Mouse (Mus musculus): Measurements from ENCODE around the gene Grid1.

Grid1 gene

DNA sequence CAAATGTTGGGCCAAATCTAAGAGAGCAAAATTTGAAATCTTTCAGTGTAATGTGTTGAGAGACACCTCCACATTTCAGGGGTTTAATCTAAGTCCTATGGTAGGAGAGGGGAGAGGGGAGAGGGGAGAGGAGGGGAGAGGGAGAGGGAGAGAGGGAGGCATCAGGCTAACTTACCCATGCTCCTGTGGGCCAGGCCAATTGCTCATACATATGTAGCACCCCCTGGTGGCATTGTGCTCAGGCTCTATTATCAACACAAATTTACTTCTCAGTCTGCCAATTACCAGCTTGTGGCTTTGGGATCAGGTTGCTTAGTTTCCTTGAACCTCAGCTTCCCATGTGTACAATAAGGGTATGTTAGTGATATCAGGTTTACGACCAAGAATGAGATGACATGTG is 291.0 kb downstream of the Grid1 start:
- peak; percentile 21 for DNase-seq (ENCODE audit: low read depth, low spot score)

GRCm38 (mm10) chr14:35112327-35113275 is 292.7 kb downstream of the Grid1 start:
- DNase-seq (ENCODE audit: low read depth, low spot score), result no peak

- no peak for DNase-seq (ENCODE audit: low read depth, low spot score)
These were observed 293.4 kb downstream of the Grid1 start for GRCm38 (mm10) chr14:35113276-35113645.

DNA sequence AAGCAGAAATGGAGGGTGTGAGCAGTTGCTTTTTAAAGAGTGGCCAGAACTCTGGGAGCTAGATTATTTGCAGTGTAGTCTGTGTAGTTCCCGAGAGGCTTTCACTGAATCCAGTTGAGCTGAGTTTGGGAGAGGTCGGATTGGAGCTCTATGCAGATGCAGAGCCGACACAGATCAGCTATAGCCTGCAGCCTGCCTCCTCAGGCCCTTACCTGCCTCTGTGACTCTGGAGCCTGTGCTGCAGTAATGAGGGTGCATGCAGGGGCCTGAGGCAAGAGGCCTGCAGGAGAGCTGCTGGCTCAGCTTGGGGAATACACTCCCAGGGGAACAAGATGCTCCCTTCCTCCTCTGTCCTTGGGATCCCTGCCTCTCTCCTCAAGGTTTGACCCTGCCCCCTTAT is 296.0 kb downstream of the Grid1 start:
- DNase-seq (ENCODE audit: low read depth, low spot score), result no peak

- no peak for DNase-seq (ENCODE audit: low read depth, low spot score)
These were observed 300.2 kb downstream of the Grid1 start for GRCm38 (mm10) chr14:35120089-35120488.

GRCm38 (mm10) chr14:35120905-35121304 is 301.0 kb downstream of the Grid1 start:
- no peak for DNase-seq (ENCODE audit: low read depth, low spot score)

DNA sequence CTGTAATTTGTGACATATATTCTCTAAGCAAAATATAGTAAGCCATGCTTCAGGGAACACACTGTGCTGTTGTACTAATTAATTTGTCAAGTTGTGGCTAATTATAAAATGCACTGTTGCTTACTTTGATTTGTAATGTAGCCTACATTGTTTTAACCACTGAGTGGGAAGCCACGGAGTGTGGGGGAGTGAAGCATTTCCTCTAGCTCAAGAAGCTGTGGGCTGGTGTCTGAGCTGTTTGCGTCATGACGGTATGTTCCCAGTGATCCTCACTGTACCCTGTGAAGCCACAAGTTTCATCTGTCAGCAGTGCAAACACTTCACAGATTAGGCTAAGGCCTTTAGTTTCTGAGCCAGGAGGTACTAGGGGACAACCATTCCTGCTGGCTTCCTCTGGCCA is 302.2 kb downstream of the Grid1 start:
- no peak for DNase-seq (ENCODE audit: low read depth, low spot score)

- no peak for DNase-seq (ENCODE audit: low read depth, low spot score)
These were observed 303.5 kb downstream of the Grid1 start for GRCm38 (mm10) chr14:35123260-35123875.

DNA sequence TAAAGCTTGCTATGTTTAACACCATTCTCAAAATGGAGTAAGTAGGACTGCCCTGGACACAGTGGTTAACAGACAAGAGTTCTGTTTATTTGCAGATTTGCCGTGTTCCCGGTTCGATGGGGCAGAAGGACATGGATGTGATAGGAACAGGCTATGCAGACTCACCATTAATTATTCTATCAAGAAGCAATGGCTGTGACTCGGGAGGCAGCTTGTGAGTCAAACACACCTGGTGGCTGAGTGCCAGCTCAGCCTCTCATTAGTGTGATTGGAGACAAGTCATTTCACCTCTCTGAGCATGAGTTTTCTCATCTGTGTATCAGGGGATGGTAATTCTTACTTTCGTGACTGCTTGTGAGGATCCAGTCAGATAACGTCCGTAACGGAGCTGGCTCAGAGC is 307.7 kb downstream of the Grid1 start:
- no peak for DNase-seq (ENCODE audit: low read depth, low spot score)

- DNase-seq (ENCODE audit: low read depth, low spot score), result no peak
These were observed 315.1 kb downstream of the Grid1 start for GRCm38 (mm10) chr14:35135056-35135455.

DNA sequence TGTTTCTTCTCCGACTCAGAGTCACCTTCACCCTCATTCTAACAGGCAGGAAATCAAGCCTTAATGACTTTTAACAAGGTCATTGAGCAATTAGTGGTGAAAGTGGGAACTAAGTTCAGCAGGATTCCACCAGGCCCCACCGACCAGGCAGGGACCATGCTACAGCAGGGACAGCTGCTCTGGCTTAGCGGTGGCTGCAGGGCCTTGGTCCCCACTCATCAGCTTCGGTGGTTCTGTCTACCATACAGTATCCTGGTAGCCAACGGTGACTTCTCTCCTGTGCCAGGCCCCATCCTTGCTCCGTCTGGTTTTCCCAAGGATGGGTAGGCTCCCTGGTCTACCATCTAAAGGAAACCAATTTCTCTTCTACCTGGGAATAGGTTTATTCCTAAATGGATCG is 318.2 kb downstream of the Grid1 start:
- DNase-seq (ENCODE audit: low read depth, low spot score), result no peak

DNA sequence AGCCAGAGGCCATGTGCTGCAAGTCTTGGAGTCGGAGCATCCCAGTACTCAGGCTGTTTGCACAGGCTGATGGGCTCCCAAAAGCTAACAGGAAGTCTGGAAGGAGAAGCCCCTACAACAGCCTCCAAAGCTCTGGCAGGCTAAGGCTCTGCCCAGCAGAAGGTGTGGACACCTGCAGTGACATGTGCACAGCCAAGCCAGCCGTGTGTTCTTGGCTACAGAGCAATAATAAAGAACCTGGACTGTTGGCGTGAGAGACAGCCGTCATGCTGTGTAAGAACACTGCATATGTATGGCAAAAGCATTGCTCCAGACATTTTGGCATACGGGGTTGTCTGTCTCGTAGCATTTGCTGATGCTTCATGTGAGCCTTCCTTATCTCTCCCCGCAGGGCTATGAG is 319.9 kb downstream of the Grid1 start:
- DNase-seq (ENCODE audit: low read depth, low spot score), result no peak

- DNase-seq (ENCODE audit: low read depth, low spot score), result no peak
These were observed 332.5 kb downstream of the Grid1 start for GRCm38 (mm10) chr14:35152450-35152849.

DNA sequence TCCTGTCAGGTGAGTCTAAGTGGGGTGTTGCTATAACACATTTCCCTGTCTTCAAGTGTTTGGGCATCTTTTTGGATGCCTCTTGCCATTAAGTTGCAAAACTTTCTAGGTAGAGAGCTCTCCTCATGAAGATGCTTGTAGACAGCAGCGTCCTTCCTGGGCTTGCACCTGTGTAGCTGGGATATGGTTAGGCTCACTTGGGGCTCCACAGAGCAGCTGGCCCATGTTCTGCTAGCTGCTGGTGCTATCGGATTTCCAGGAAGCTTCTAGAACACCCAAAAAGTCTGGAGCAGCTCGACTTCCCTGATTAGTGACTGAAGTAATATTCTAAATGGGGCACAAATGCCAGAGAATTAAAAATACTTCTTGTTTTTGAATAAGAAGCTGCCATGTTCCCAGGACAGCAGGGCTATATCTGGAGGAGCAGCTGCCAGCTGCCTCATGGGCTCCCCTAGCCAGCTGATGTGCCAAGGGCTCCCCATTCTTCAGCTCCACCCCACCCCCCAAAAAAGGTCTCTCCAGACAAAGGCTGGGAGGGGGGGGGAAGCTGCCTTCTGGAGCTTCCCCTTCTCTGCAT is 333.9 kb downstream of the Grid1 start:
- no peak for DNase-seq (ENCODE audit: low read depth, low spot score)

DNA sequence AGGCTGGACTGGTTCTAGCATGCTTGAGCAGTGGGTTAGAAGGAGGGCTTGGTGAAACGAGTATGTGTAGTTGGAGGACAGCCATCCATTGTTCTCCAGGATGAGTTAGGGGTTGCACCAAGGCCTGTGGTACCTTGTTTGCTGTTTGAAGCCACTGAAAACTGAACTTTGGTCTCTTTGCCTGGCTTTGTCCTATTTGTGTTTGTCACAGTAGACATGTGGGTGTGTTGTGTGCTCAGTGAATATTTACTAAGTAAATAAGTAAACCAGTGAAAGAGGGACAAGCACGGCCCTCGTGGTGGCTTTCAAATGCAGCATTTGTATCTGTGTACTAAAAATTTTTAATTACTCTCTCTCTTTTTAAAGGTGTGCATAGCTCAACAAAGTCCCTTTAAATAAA is 334.5 kb downstream of the Grid1 start:
- no peak for DNase-seq (ENCODE audit: low read depth, low spot score)

DNA sequence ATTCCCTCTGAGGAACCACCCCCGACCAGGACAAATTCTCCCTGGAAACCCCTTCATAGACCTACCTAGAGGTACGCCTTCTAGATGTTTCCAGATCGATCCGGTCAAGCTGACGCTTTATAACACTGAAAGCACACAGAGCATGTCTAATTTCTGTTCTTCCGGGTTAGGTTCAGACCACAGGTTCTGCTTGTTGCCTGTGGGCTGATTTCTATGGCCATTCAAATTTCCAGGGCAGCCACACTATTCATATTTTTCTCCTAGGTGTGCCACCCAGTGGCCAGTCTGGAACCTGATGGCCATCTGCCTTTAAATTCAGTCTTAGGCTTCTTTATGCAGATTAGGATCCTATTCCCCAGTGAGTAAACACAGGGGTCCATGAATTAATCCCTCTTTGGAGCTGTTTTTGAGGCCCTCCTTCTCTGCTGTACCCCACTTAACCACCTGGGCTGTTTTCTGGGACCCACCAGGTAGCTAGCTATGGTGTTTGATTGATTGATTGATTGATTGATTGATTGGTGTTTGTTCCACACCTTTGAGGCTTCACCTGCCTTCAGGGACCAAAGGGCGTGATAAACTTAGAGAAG is 337.3 kb downstream of the Grid1 start:
- no peak for DNase-seq (ENCODE audit: low read depth, low spot score)

DNA sequence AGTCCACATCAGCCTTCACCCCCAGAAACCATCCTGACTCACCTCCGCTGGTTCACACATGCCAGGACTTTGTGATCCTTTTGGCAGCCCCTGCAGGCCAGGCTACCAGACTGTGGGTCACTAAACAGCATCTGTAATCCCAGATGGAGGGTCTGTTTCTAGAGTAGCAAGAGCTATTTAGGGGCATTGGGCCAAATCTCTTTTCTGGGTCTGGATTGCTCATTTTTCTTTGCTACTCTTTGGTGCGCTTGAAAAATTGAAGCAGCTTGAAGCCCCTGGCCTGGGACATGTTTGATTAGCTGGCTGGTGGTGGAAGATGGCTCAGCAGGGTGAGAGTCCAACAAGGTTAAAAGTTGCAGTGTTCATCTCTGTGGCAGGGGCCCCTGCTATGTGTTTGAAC is 339.4 kb downstream of the Grid1 start:
- no peak for DNase-seq (ENCODE audit: low read depth, low spot score)

DNA sequence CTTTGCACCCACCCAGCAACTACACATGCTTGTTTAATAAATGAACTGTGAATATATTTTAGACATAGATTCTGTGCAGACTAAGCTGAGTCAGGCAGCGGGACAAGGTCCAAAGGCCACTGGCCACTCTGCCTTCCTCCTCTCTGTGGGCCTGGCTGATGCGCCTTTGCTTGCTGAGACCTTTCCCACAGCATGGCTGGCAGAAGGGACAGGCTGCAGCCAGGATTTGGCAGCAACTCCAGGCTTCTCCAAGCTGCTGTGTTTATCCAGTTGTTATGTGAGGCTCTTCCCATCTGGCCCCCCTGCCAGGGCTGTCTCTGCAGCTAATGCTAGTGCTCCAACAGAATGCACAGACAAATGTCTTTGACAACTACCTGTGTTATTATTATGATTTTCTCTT is 347.5 kb downstream of the Grid1 start:
- no peak for DNase-seq (ENCODE audit: low read depth, low spot score)

GRCm38 (mm10) chr14:35173861-35174260 is 354.0 kb downstream of the Grid1 start:
- DNase-seq (ENCODE audit: low read depth, low spot score), result no peak

GRCm38 (mm10) chr14:35176021-35176420 is 356.1 kb downstream of the Grid1 start:
- DNase-seq (ENCODE audit: low read depth, low spot score), result no peak

GRCm38 (mm10) chr14:35179076-35179475 is 359.2 kb downstream of the Grid1 start:
- no peak for DNase-seq (ENCODE audit: low read depth, low spot score)

DNA sequence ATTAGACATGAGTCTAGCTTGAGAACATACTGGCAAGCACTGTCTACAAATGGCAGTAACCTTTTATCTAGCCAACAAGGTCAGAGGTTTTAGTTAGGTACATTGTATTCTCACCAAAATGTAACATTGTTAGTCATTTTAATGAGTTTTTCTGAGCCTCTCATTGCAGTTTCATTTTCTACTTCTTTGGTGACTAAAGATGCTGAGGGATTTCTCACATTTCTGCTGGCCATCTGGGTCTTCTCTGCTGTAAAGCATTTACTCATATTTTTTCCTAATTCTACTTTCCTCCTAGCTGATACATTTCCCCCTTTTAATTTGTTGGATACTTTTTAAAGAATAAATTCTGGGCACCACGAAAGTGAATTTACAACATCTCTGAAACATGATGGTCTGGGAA is 365.5 kb downstream of the Grid1 start:
- no peak for DNase-seq (ENCODE audit: low read depth, low spot score)

Measured in A20 (cell line).